Mouse (Mus musculus): ENCODE measurements around the gene Nav3.

DNA sequence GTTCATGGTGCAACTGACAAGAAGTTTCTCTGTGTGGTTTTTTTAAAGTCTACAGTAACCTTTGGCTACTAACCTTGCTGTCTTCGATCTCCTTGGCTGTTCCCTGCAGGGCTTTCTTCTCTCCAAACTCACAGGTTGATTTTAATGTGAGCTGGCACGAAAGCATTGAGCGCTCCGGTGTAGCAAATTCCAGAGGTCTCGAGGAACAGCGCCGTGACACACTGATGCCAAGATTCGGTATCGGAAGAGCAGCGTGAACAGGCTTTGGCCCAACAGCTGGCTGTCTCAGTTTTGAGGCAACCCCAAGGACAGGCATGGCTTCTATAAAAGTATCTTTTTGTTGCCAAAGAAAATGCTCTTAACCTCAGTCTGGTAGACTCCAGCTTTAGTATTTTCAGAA is 456.1 kb downstream of the Nav3 start:
- TF ChIP-seq CTCF (IDR thresholded peaks at IDR 0.05; ENCODE audit: extremely low read depth, insufficient read length, insufficient replicate concordance, low read depth, low read length) (no peak), POLR2A (IDR thresholded peaks at IDR 0.05; ENCODE audit: low read depth, low read length) (no peak)
